Mouse (Mus musculus) liver, embryonic 14.5 days (tissue): ENCODE measurements around the gene Tspan8. TPM values are rescaled to one million over a fixed set of nuclear protein-coding genes. Genes with fewer than 3 reads are reported as not detected.

Source experiments
- ATAC-seq: fragments of 200-750 bp; cut with Nextera tagmentation; 2 replicates; pipeline ENCODE4 v1.8.0; 2017; ENCODE audit warnings: moderate number of reproducible peaks, mild to moderate bottlenecking, moderate library complexity; ENCODE audit not compliant: insufficient read depth
- DNase-seq, 3 experiments: peaks; one replicate each; pipeline ENCODE4 v3.0.0-alpha.2; 2012 to 2013; ENCODE audit warnings: low read depth in 3 of 3, low spot score in 3 of 3
- H3K27ac ChIP-seq: fragments of 300-500 bp; sonication (generic); 2 replicates; pipeline ENCODE4 v1.5.1; 2014; ENCODE audit warnings: moderate library complexity, mild to moderate bottlenecking, control low read depth, inconsistent platforms
- H3K27me3 ChIP-seq: fragments of 300-500 bp; sonication (generic); 2 replicates; pipeline ENCODE4 v1.6.1; 2014; ENCODE audit warnings: mild to moderate bottlenecking, low read length, moderate library complexity; ENCODE audit not compliant: control insufficient read depth, insufficient read depth
- H3K36me3 ChIP-seq: fragments of 300-500 bp; sonication (generic); replicated peaks from 2 replicates; pipeline ENCODE4 v1.6.1; 2014; ENCODE audit warnings: low read depth; ENCODE audit not compliant: control insufficient read depth, insufficient read depth
- H3K4me1 ChIP-seq, 2 experiments: fragments of 200-500 bp in 1 of 2; fragments of 300-500 bp in 1 of 2; sonication (generic) in 1 of 2; replicated peaks; 2 replicates each; pipeline ENCODE4 v1.6.1; 2012 to 2014; ENCODE audit warnings: antibody characterized with exemption in 1 of 2, inconsistent platforms in 1 of 2, low read length in 1 of 2; ENCODE audit not compliant: control insufficient read depth in 2 of 2, insufficient read depth in 2 of 2
- H3K4me2 ChIP-seq: fragments of 300-500 bp; sonication (generic); 2 replicates; pipeline ENCODE4 v1.6.1; 2014; ENCODE audit warnings: low read depth, mild to moderate bottlenecking, control low read depth, moderate library complexity
- H3K4me3 ChIP-seq, 2 experiments: fragments of 200-500 bp in 1 of 2; fragments of 300-500 bp in 1 of 2; sonication (generic) in 1 of 2; 2 replicates each; pipeline ENCODE4 v1.5.1; 2012 to 2014; ENCODE audit warnings: low read depth in 2 of 2, low read length in 2 of 2, mild to moderate bottlenecking in 2 of 2, control low read depth in 1 of 2, inconsistent platforms in 1 of 2, moderate library complexity in 1 of 2; ENCODE audit not compliant: insufficient read depth in 1 of 2
- H3K9ac ChIP-seq: fragments of 300-500 bp; sonication (generic); replicated peaks from 2 replicates; pipeline ENCODE4 v1.6.1; 2014; ENCODE audit warnings: mild to moderate bottlenecking, control low read depth, moderate library complexity
- H3K9me3 ChIP-seq: fragments of 300-500 bp; sonication (generic); 2 replicates; pipeline ENCODE4 v1.6.1; 2016; ENCODE audit warnings: low read length, mixed read lengths; ENCODE audit not compliant: control insufficient read depth
- CTCF ChIP-seq: IDR thresholded peaks from 2 replicates; pipeline ENCODE4 v1.5.1; 2016; ENCODE audit warnings: antibody characterized with exemption, low read depth, control low read depth
- EP300 ChIP-seq: IDR thresholded peaks from 2 replicates; pipeline ENCODE4 v1.6.1; 2016; ENCODE audit warnings: antibody characterized with exemption, low read depth
- WGBS: fragments of 180-500 bp; shearing (Covaris S2); extraction: QIAGEN DNeasy Blood & Tissue Kit; methylation state at CpG from one replicate; pipeline ENCODE4 v1.1.7; 2014; ENCODE audit not compliant: insufficient replicate concordance; 5-methylcytosine and 5-hydroxymethylcytosine counted together
- polyA plus RNA-seq, 2 experiments: library from polyadenylated mRNA; depleted of rRNA in 1 of 2; stranded (reverse) in 1 of 2; unstranded in 1 of 2; fragments of >200 nt; fragmentation: Nextera tagmentation in 1 of 2; extraction: Ambion mirVana in 1 of 2; gene quantifications; 2 replicates each; pipeline versions ENCODE4 v1.2.1 to v1.2.3; 2012 to 2014

Gene Tspan8
- polyA plus RNA-seq, 2 experiments, result 34.6 to 58.0 TPM

DNA sequence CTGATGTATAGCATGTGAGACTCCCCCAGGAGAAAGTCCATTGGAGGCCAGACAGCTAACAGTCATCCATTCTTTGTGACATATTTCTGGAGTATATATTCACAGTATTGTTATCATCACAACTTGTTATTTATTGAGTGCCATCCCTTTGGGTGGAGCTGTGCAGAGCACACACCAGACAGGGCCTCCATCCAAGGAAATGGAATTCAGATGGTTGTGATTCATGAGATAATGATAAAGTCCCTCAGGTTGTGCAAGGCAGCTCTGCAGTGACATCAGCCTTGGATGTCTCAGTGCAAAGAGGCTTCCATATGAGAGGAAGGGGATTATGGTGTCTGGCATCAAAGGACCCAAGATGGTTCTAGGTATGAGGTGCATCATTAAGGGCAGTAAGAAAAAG is 80.1 kb downstream of the Tspan8 start:
- no peak for DNase-seq
- no peak for TF ChIP-seq EP300
- TF ChIP-seq CTCF, result no peak
- Histone ChIP-seq H3K27me3 (no peaks in the 10 kb centered on the region), H3K4me2 (no peak overlapping the region), H3K36me3 (no peaks in the 10 kb centered on the region), H3K4me1 (no peaks in the 10 kb centered on the region), H3K27ac (no peak overlapping the region), H3K9me3 (no peaks in the 10 kb centered on the region), H3K4me3 (no peak overlapping the region), H3K9ac (no peak overlapping the region)
- ATAC-seq, result no peak

- H3K27ac ChIP-seq, result no peak overlapping the region
- ATAC-seq, result no peak
- no peaks in the 10 kb centered on the region for H3K36me3 ChIP-seq
- H3K4me3 ChIP-seq, result no peak overlapping the region
- no peak overlapping the region for H3K4me2 ChIP-seq
- no peaks in the 10 kb centered on the region for H3K27me3 ChIP-seq
- 44% methylated on average over 7 of the region's 7 CpGs for WGBS
- TF ChIP-seq EP300 (no peak), CTCF (no peak)
- no peaks in the 10 kb centered on the region for H3K4me1 ChIP-seq
- H3K9me3 ChIP-seq, result no peaks in the 10 kb centered on the region
- no peak overlapping the region for H3K9ac ChIP-seq
- DNase-seq, result no peak
Measured at GRCm38 (mm10) chr10:115897235-115897634, 80.6 kb downstream of the Tspan8 start.

Other genes with a start within 250 kb of the Tspan8 start
- not detected in 2 replicates for gene A930009A15Rik, start 246.8 kb upstream of the Tspan8 start, polyA plus RNA-seq (2012; rRNA removed)
- gene A930009A15Rik, start 246.8 kb upstream of the Tspan8 start, polyA plus RNA-seq (2014; fragmentation: Nextera tagmentation; extraction: Ambion mirVana), result not detected in 2 replicates
- 0.70 and 0.76 TPM in 2 replicates for gene Lgr5, start 229.1 kb upstream of the Tspan8 start, polyA plus RNA-seq (2012; rRNA removed)
- 0.84 and 0.88 TPM in 2 replicates for gene Lgr5, start 229.1 kb upstream of the Tspan8 start, polyA plus RNA-seq (2014; fragmentation: Nextera tagmentation; extraction: Ambion mirVana)
- gene Ptprr, start 201.4 kb downstream of the Tspan8 start, polyA plus RNA-seq (2012; rRNA removed), result 0.03 TPM in 2 replicates
- gene Ptprr, start 201.4 kb downstream of the Tspan8 start, polyA plus RNA-seq (2014; fragmentation: Nextera tagmentation; extraction: Ambion mirVana), result 0.13 and 0.19 TPM in 2 replicates